10 mouse cellular contexts compared by ENCODE assay signal in genomic region chr4:147433874-147434273, GRCm38 (mm10). TPM values are rescaled to one million over a fixed set of nuclear protein-coding genes. Genes with fewer than 3 reads are reported as not detected.
A peak's percentile ranks its signal among the peaks of the same experiment; 100 is the strongest.
DNase-seq lines count a peak whose midpoint lies in the region; ATAC-seq and TF ChIP-seq lines count a peak whose summit lies in the region.
"Had no signal": no experiment of that assay in that cellular context is flagged by ENCODE, and none has a peak within 500 bp of the region (broad histone marks: within the 10 kb centered on the region; RNA-seq: fewer than 3 reads in every experiment).

No protein-coding gene starts in this region.

- 45% methylated on average over 2 of the region's 2 CpGs for WGBS in midbrain, embryonic 12.5 days
- 46% methylated on average over 2 of the region's 2 CpGs for WGBS in midbrain, embryonic 10.5 days
- 49% methylated on average over 2 of the region's 2 CpGs for WGBS in intestine, embryonic 16.5 days
- 45% methylated on average over 2 of the region's 2 CpGs for WGBS in stomach, postnatal 0 days

- no peak overlapping the region for H3K27ac ChIP-seq in midbrain, embryonic 12.5 days (replicated peaks)
- H3K27ac ChIP-seq in midbrain, embryonic 10.5 days (replicated peaks), result no peak overlapping the region
- H3K27ac ChIP-seq in intestine, embryonic 16.5 days (ENCODE audit: low read length), result no peak overlapping the region
- H3K27ac ChIP-seq in stomach, postnatal 0 days (replicated peaks), result no peak overlapping the region
- H3K27ac ChIP-seq: limb, embryonic 13.5 days had no signal

- H3K9me3 ChIP-seq in midbrain, embryonic 12.5 days, result peaks cover 41% of the 10 kb centered on the region
- H3K9me3 ChIP-seq in midbrain, embryonic 10.5 days (replicated peaks), result peaks cover 44% of the 10 kb centered on the region
- peaks cover 7% of the 10 kb centered on the region for H3K9me3 ChIP-seq in intestine, embryonic 16.5 days (ENCODE audit: control insufficient read depth, low read length)
- peaks cover 22% of the 10 kb centered on the region; the same call in 1 of the 2 replicates for H3K9me3 ChIP-seq in stomach, postnatal 0 days (ENCODE audit: control insufficient read depth, low read length)

- no peak overlapping the region for H3K4me3 ChIP-seq in midbrain, embryonic 12.5 days
- H3K4me3 ChIP-seq in midbrain, embryonic 10.5 days, result no peak overlapping the region
- no peak overlapping the region for H3K4me3 ChIP-seq in intestine, embryonic 16.5 days (ENCODE audit: low read length)
- H3K4me3 ChIP-seq in stomach, postnatal 0 days (ENCODE audit: low read depth, low read length), result no peak overlapping the region
- H3K4me3 ChIP-seq: limb, embryonic 13.5 days had no signal

- no peak for TF ChIP-seq EP300 in stomach, postnatal 0 days (optimal IDR thresholded peaks at IDR 0.05)

- no peaks in the 10 kb centered on the region for H3K27me3 ChIP-seq in midbrain, embryonic 12.5 days
- H3K27me3 ChIP-seq in midbrain, embryonic 10.5 days (ENCODE audit: low read depth, poor library complexity, severe bottlenecking), result no peaks in the 10 kb centered on the region
- H3K27me3 ChIP-seq in intestine, embryonic 16.5 days (replicated peaks; ENCODE audit: control insufficient read depth, insufficient read depth, low read length), result no peaks in the 10 kb centered on the region
- H3K27me3 ChIP-seq in stomach, postnatal 0 days (ENCODE audit: control insufficient read depth, insufficient read depth, low read length), result no peaks in the 10 kb centered on the region
- H3K27me3 ChIP-seq: limb, embryonic 13.5 days had no signal

- no peak overlapping the region for H3K4me2 ChIP-seq in midbrain, embryonic 12.5 days (replicated peaks)
- no peak overlapping the region for H3K4me2 ChIP-seq in intestine, embryonic 16.5 days (ENCODE audit: low read depth, low read length)
- no peak overlapping the region for H3K4me2 ChIP-seq in stomach, postnatal 0 days (replicated peaks; ENCODE audit: low read depth)
- H3K4me2 ChIP-seq: limb, embryonic 13.5 days had no signal

- H3K9ac ChIP-seq in midbrain, embryonic 12.5 days (replicated peaks), result no peak overlapping the region
- no peak overlapping the region for H3K9ac ChIP-seq in intestine, embryonic 16.5 days (ENCODE audit: low read depth, low read length)
- H3K9ac ChIP-seq in stomach, postnatal 0 days (ENCODE audit: low read length), result no peak overlapping the region
- H3K9ac ChIP-seq: limb, embryonic 13.5 days had no signal

- DNase-seq in heart, adult 11 months, result peak; percentile 95
- no peak for DNase-seq in heart, adult 8-10 months (ENCODE audit: low spot score)
- DNase-seq in midbrain, embryonic 10.5 days (ENCODE audit: low spot score), result no peak
- DNase-seq in stomach, postnatal 0 days (ENCODE audit: low spot score), result no peak
- DNase-seq in gastrocnemius, postnatal 4 days (ENCODE audit: low spot score in 2 of 2), result no peak
- DNase-seq in thymus, postnatal 10 days (ENCODE audit: low spot score in 2 of 2), result no peak
- DNase-seq: cerebellum, postnatal 36 days had no signal

- peak; percentile 23 for ATAC-seq in midbrain, embryonic 12.5 days (ENCODE audit: low FRiP score, low read depth)
- peak; percentile 25; the same call in 1 of the 2 replicates for ATAC-seq in intestine, embryonic 16.5 days
- peak; percentile 50 for ATAC-seq in stomach, postnatal 0 days (ENCODE audit: low FRiP score, low TSS enrichment)

- no peaks in the 10 kb centered on the region for H3K4me1 ChIP-seq in midbrain, embryonic 12.5 days
- no peaks in the 10 kb centered on the region for H3K4me1 ChIP-seq in midbrain, embryonic 10.5 days
- H3K4me1 ChIP-seq in intestine, embryonic 16.5 days (ENCODE audit: control insufficient read depth, insufficient read depth, low read length), result no peaks in the 10 kb centered on the region
- no peaks in the 10 kb centered on the region for H3K4me1 ChIP-seq in stomach, postnatal 0 days (replicated peaks; ENCODE audit: control insufficient read depth, insufficient read depth)
- H3K4me1 ChIP-seq: limb, embryonic 13.5 days had no signal

- no peak for TF ChIP-seq CTCF in stomach, postnatal 0 days (IDR thresholded peaks at IDR 0.05; ENCODE audit: low read depth)

- H3K36me3 ChIP-seq in midbrain, embryonic 12.5 days, result no peaks in the 10 kb centered on the region
- no peaks in the 10 kb centered on the region for H3K36me3 ChIP-seq in midbrain, embryonic 10.5 days
- H3K36me3 ChIP-seq in intestine, embryonic 16.5 days (ENCODE audit: control insufficient read depth, insufficient read depth, low read length), result no peaks in the 10 kb centered on the region
- no peaks in the 10 kb centered on the region for H3K36me3 ChIP-seq in stomach, postnatal 0 days (ENCODE audit: control insufficient read depth, insufficient read depth, low read length)
- H3K36me3 ChIP-seq: limb, embryonic 13.5 days had no signal

RNA-seq across cellular contexts. Expression of gene Zfp982, which starts 58.3 kb away (rescaled TPM):
- 1 to 10 TPM; 8.1 to 9.8 (median 9.1) TPM for total RNA-seq in heart, adult 8-10 months (2022)
- polyA plus RNA-seq in midbrain, embryonic 12.5 days (2016; fragmentation: Nextera tagmentation; extraction: Ambion mirVana), result 9.6 and 9.7 TPM in 2 replicates
- 6.5 and 8.1 TPM in 2 replicates for polyA plus RNA-seq in midbrain, embryonic 10.5 days (2016; fragmentation: Nextera tagmentation; extraction: Ambion mirVana)
- 2.9 and 3.1 TPM in 2 replicates for polyA plus RNA-seq in intestine, embryonic 16.5 days (2015; fragmentation: Nextera tagmentation; extraction: Ambion mirVana)
- polyA plus RNA-seq in stomach, postnatal 0 days (2015; fragmentation: Nextera tagmentation; extraction: Ambion mirVana), result 1.2 and 1.6 TPM in 2 replicates
- 1 to 10 TPM; 4.6 to 7.0 TPM for total RNA-seq in gastrocnemius, postnatal 4 days (2021)
